Mouse (Mus musculus): ENCODE data around the gene Dbndd2.

The Dbndd2 gene

GRCm38 (mm10) chr2:164453887-164454500, 31.9 kb upstream of the Dbndd2 start:
- DNase-seq (ENCODE audit: low spot score), result no peak

GRCm38 (mm10) chr2:164454846-164455245, 31.1 kb upstream of the Dbndd2 start:
- DNase-seq (ENCODE audit: low spot score), result peak; percentile 97

GRCm38 (mm10) chr2:164455421-164456190, 30.3 kb upstream of the Dbndd2 start:
- DNase-seq (ENCODE audit: low spot score), result peak; percentile 88

GRCm38 (mm10) chr2:164456413-164456812, 29.5 kb upstream of the Dbndd2 start:
- peak; percentile 41 for DNase-seq (ENCODE audit: low spot score)

- peak; percentile 31 for DNase-seq (ENCODE audit: low spot score)
Observed at GRCm38 (mm10) chr2:164456864-164457300, 29.0 kb upstream of the Dbndd2 start, which contains the start of gene Sys1. Sys1 (plus strand) TSS chr2:164456964.

GRCm38 (mm10) chr2:164457942-164458341, 28.0 kb upstream of the Dbndd2 start:
- no peak for DNase-seq (ENCODE audit: low spot score)

- peak; percentile 46 for DNase-seq (ENCODE audit: low spot score)
Observed at GRCm38 (mm10) chr2:164458535-164458934, 27.4 kb upstream of the Dbndd2 start.

- peak; percentile 100 for DNase-seq (ENCODE audit: low spot score)
Observed at GRCm38 (mm10) chr2:164460745-164461551, 25.0 kb upstream of the Dbndd2 start, which contains the start of gene Gm20458. Gm20458 (plus strand) TSS chr2:164460967.

- DNase-seq (ENCODE audit: low spot score), result peak; percentile 53
Observed at GRCm38 (mm10) chr2:164465161-164465560, 20.7 kb upstream of the Dbndd2 start.

- no peak for DNase-seq (ENCODE audit: low spot score)
Observed at GRCm38 (mm10) chr2:164466787-164467186, 19.1 kb upstream of the Dbndd2 start.

- peak; percentile 47 for DNase-seq (ENCODE audit: low spot score)
Observed at GRCm38 (mm10) chr2:164470254-164470653, 15.7 kb upstream of the Dbndd2 start.

GRCm38 (mm10) chr2:164473624-164474023, 12.3 kb upstream of the Dbndd2 start, which contains the start of gene Trp53tg5:
Trp53tg5 (minus strand) TSS chr2:164473724.
- no peak for DNase-seq (ENCODE audit: low spot score)

GRCm38 (mm10) chr2:164486258-164487114, 580 bp downstream of the Dbndd2 start:
- no peak for DNase-seq (ENCODE audit: low spot score)

- no peak for DNase-seq (ENCODE audit: low spot score)
Observed at GRCm38 (mm10) chr2:164487115-164487527, 1.2 kb downstream of the Dbndd2 start.

GRCm38 (mm10) chr2:164487812-164488211, 1.9 kb downstream of the Dbndd2 start:
- DNase-seq (ENCODE audit: low spot score), result no peak

- no peak for DNase-seq (ENCODE audit: low spot score)
Observed at GRCm38 (mm10) chr2:164494126-164494525, 8.2 kb downstream of the Dbndd2 start.

- no peak for DNase-seq (ENCODE audit: low spot score)
Observed at GRCm38 (mm10) chr2:164496331-164496730, 10.4 kb downstream of the Dbndd2 start.

- DNase-seq (ENCODE audit: low spot score), result peak; percentile 82
Observed at GRCm38 (mm10) chr2:164496847-164497690, 11.2 kb downstream of the Dbndd2 start, which contains the start of gene Pigt. Pigt (plus strand) TSS chr2:164497520.

GRCm38 (mm10) chr2:164497691-164498268, 11.9 kb downstream of the Dbndd2 start:
- no peak for DNase-seq (ENCODE audit: low spot score)

GRCm38 (mm10) chr2:164499317-164499716, 13.4 kb downstream of the Dbndd2 start:
- no peak for DNase-seq (ENCODE audit: low spot score)

Measured in adipocyte (in vitro differentiated cells).